Mouse (Mus musculus) liver, adult 2 months (tissue): ENCODE measurements around the gene Ssh2. TPM values are rescaled to one million over a fixed set of nuclear protein-coding genes. Genes with fewer than 3 reads are reported as not detected.

Experiments used
- DNase-seq: peaks from one replicate; pipeline ENCODE4 v3.0.0-alpha.2; 2011; ENCODE audit warnings: low read depth, low spot score; ENCODE audit errors: extremely low read depth
- H3K27ac ChIP-seq: fragments of 200-500 bp; replicated peaks from 2 replicates; pipeline ENCODE4 v1.5.1; 2012; ENCODE audit warnings: low read depth, mild to moderate bottlenecking, control low read depth, inconsistent platforms, low read length; ENCODE audit not compliant: insufficient read depth
- H3K27me3 ChIP-seq: fragments of 200-500 bp; 2 replicates; pipeline ENCODE4 v1.6.1; 2012; ENCODE audit warnings: mild to moderate bottlenecking, moderate library complexity, low read length, inconsistent platforms; ENCODE audit not compliant: control insufficient read depth, insufficient read depth
- H3K36me3 ChIP-seq: fragments of 200-500 bp; 2 replicates; pipeline ENCODE4 v1.6.1; 2012; ENCODE audit warnings: low read length, inconsistent platforms; ENCODE audit not compliant: control insufficient read depth, insufficient read depth
- H3K4me1 ChIP-seq: fragments of 200-500 bp; 2 replicates; pipeline ENCODE4 v1.6.1; 2011; ENCODE audit warnings: low read length; ENCODE audit not compliant: control insufficient read depth, insufficient read depth
- H3K4me3 ChIP-seq: fragments of 200-500 bp; 2 replicates; pipeline ENCODE4 v1.5.1; 2011; ENCODE audit warnings: low read depth, mild to moderate bottlenecking, control low read depth, low read length, moderate library complexity; ENCODE audit not compliant: insufficient read depth
- H3K79me2 ChIP-seq: fragments of 200-500 bp; 2 replicates; pipeline ENCODE4 v1.6.1; 2012; ENCODE audit warnings: inconsistent platforms, mild to moderate bottlenecking, low read length, moderate library complexity; ENCODE audit not compliant: control insufficient read depth, insufficient read depth
- H3K9ac ChIP-seq: fragments of 200-500 bp; 2 replicates; pipeline ENCODE4 v1.6.1; 2012; ENCODE audit warnings: low read depth, mild to moderate bottlenecking, control low read depth, inconsistent platforms, low read length
- CTCF ChIP-seq: fragments of 200-500 bp; IDR thresholded peaks from 2 replicates; pipeline ENCODE4 v1.5.1; 2011; ENCODE audit warnings: low read depth, low read length, control low read depth
- POLR2A ChIP-seq: fragments of 200-500 bp; IDR thresholded peaks from 2 replicates; pipeline ENCODE4 v1.6.1; 2011; ENCODE audit warnings: low read length, control low read depth; ENCODE audit not compliant: insufficient read depth; ENCODE audit errors: extremely low read depth
- WGBS: fragments of 180-500 bp; shearing (Covaris S2); methylation state at CpG from one replicate; pipeline ENCODE4 v1.1.7; 2018; 5-methylcytosine and 5-hydroxymethylcytosine counted together
- polyA plus RNA-seq: library from polyadenylated mRNA; depleted of rRNA; stranded (reverse); fragments of >200 nt; gene quantifications from 2 replicates; pipeline ENCODE4 v1.2.3, GENCODE M21; 2012; rRNA removed
- total RNA-seq: library from RNA; depleted of rRNA; stranded (reverse); fragments of >200 nt; gene quantifications from 2 replicates; pipeline ENCODE4 v1.2.3, GENCODE M21; 2014; rRNA removed

Ssh2 gene
- total RNA-seq = 19.8 and 20.1 TPM in 2 replicates
- polyA plus RNA-seq = 3.4 and 3.7 TPM in 2 replicates

GRCm38 (mm10) chr11:77215951-77216760 is at the start of gene Ssh2:
TSS of gene Ssh2 (plus strand) at chr11:77216287.
- Histone ChIP-seq H3K36me3 (no peaks in the 10 kb centered on the region), H3K9ac (peak within 1 kb of the TSS; percentile 92), H3K4me3 (peak within 1 kb of the TSS; percentile 97), H3K27ac (peak within 1 kb of the TSS; percentile 8; the same call in 1 of the 2 replicates), H3K27me3 (no peaks in the 10 kb centered on the region), H3K79me2 (no peaks in the 10 kb centered on the region; the same call in 1 of the 2 replicates), H3K4me1 (peaks cover 6% of the 10 kb centered on the region; the same call in 1 of the 2 replicates)
- WGBS = under 1% methylated on average over 69 of the region's 82 CpGs
- TF ChIP-seq CTCF (0 out of 2 replicates have a peak, but pooled peaks have one; percentile 3), POLR2A (0 out of 2 replicates have a peak, but pooled peaks have one; percentile 9)
- peak; percentile 50 for DNase-seq

DNA sequence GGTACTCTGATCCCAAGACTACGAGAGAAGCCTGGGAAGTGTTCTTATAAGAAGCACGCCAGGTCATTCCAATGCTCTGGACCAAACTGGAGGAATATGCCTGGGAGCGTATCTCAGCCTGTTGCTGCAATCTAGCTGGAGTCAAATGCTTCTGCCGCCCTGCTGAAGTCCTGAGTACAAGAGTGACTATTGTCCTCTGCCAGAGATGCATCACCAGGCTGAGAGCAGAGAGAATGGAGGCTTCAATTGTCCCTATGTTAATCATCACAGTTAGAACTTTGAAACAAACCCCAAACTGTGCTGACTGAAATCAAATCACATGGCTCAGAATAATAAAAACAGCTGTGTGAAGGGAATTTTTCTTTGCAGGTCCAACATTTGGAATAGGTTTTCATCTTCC is 42.4 kb upstream of the Ssh2 start:
- WGBS = 84% methylated on average over 4 of the region's 4 CpGs
- Histone ChIP-seq H3K9ac (no peak overlapping the region), H3K79me2 (no peaks in the 10 kb centered on the region), H3K36me3 (no peaks in the 10 kb centered on the region), H3K27me3 (no peaks in the 10 kb centered on the region), H3K4me3 (no peak overlapping the region), H3K4me1 (no peaks in the 10 kb centered on the region), H3K27ac (no peak overlapping the region)
- no peak for TF ChIP-seq CTCF
- DNase-seq = no peak

DNA sequence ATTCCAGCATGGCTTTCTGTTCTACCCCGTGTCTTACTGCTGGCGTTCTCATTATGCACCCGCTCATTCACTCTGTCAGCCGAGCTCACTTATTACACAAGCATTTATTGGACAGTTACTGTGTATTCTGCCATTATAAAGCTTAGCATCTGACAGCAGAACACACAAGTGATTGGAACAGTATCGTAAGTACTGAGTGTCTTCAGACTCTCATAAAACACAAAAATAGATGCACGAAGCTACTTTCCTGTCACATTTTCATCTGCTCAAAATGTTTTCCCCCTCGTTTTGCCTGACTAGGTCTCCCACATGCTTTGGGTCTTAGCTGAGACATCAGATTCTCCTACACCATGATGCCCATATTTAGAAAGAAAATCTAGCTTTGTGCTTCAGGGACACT is 41.6 kb upstream of the Ssh2 start:
- no peaks in the 10 kb centered on the region for H3K27me3 ChIP-seq
- no peak overlapping the region for H3K27ac ChIP-seq
- H3K79me2 ChIP-seq = no peaks in the 10 kb centered on the region
- H3K9ac ChIP-seq = no peak overlapping the region
- 84% methylated on average over 7 of the region's 7 CpGs for WGBS
- H3K4me1 ChIP-seq = no peaks in the 10 kb centered on the region
- TF ChIP-seq CTCF (no peak), POLR2A (no peak)
- no peak for DNase-seq
- no peak overlapping the region for H3K4me3 ChIP-seq
- no peaks in the 10 kb centered on the region for H3K36me3 ChIP-seq

DNA sequence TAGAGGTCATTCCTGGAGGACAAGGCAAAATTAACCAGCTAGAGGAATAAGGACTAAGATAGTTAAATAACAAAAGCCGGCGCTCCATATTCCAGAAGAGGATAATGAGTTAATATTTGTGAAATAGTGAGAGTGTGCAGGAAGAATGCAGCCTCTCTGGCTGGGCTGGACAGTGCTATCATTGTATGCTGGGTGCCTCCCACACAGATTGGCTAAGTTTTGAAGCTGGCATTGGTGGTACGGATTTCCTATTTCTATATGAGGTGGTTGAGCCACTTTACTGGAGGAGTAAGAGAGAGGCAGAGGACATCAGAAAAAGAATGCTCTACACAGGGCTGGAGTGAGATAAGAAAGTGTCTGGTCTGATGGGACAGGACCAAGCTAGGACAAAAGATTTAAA is 36.3 kb upstream of the Ssh2 start:
- no peak for DNase-seq
- Histone ChIP-seq H3K4me3 (no peak overlapping the region), H3K4me1 (no peaks in the 10 kb centered on the region), H3K27ac (no peak overlapping the region), H3K36me3 (no peaks in the 10 kb centered on the region), H3K27me3 (no peaks in the 10 kb centered on the region), H3K79me2 (no peaks in the 10 kb centered on the region), H3K9ac (no peak overlapping the region)
- 93% methylated on average over 3 of the region's 3 CpGs for WGBS
- TF ChIP-seq CTCF (no peak), POLR2A (no peak)

- no peak overlapping the region for H3K4me3 ChIP-seq
- TF ChIP-seq CTCF = no peak
- TF ChIP-seq POLR2A = no peak
- H3K27ac ChIP-seq = no peak overlapping the region
- no peaks in the 10 kb centered on the region for H3K79me2 ChIP-seq
- no peaks in the 10 kb centered on the region for H3K27me3 ChIP-seq
- H3K9ac ChIP-seq = no peak overlapping the region
- no peak for DNase-seq
- no peaks in the 10 kb centered on the region for H3K36me3 ChIP-seq
- H3K4me1 ChIP-seq = no peaks in the 10 kb centered on the region
- 53% methylated on average over 4 of the region's 4 CpGs for WGBS
These were observed 35.2 kb upstream of the Ssh2 start for GRCm38 (mm10) chr11:77180886-77181285.

DNA sequence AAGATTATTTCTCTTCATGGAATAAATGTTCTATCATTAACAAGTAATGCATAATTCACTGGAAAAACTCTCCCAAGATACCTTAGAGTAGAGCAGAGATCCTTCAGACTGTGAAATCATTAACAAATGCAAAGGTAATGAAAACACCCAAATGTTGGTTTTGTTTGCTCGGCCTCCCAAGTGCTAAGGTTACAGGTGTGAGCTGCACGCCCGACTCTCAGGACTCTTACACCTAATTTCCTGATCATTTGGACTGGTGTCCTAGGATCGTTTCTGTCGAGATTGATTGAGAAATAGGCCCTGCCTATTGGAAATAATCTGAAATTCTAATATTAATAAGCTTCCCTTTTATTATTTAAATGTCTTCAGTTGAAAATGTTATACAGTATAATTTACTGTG is 34.6 kb upstream of the Ssh2 start:
- Histone ChIP-seq H3K27me3 (no peaks in the 10 kb centered on the region), H3K79me2 (no peaks in the 10 kb centered on the region), H3K4me1 (no peaks in the 10 kb centered on the region), H3K4me3 (no peak overlapping the region), H3K36me3 (no peaks in the 10 kb centered on the region), H3K9ac (no peak overlapping the region), H3K27ac (no peak overlapping the region)
- WGBS = 32% methylated on average over 5 of the region's 5 CpGs
- TF ChIP-seq POLR2A = no peak
- no peak for TF ChIP-seq CTCF
- no peak for DNase-seq
